Mouse (Mus musculus) heart, postnatal 0 days (tissue): Measurements from ENCODE around the gene Ssx2ip. TPM values are rescaled to one million over a fixed set of nuclear protein-coding genes. Genes with fewer than 3 reads are reported as not detected.

Experiments used
- ATAC-seq: fragments of 200-750 bp; cut with Nextera tagmentation; 2 replicates; pipeline ENCODE4 v1.8.0; 2017; ENCODE audit warnings: low read depth, moderate number of reproducible peaks, moderate library complexity; ENCODE audit not compliant: insufficient read depth
- DNase-seq: peaks from one replicate; pipeline ENCODE4 v3.0.0-alpha.2; 2016; ENCODE audit warnings: low spot score
- H3K27ac ChIP-seq: fragments of 300-500 bp; sonication (generic); 2 replicates; pipeline ENCODE4 v1.5.1; 2014; ENCODE audit warnings: low read depth, mild to moderate bottlenecking
- H3K27me3 ChIP-seq: fragments of 300-500 bp; sonication (generic); 2 replicates; pipeline ENCODE4 v1.6.1; 2014; ENCODE audit warnings: low read length, mixed read lengths; ENCODE audit not compliant: control insufficient read depth, insufficient read depth
- H3K36me3 ChIP-seq: fragments of 300-500 bp; sonication (generic); replicated peaks from 2 replicates; pipeline ENCODE4 v1.6.1; 2014; ENCODE audit warnings: low read length, mixed read lengths; ENCODE audit not compliant: control insufficient read depth, insufficient read depth
- H3K4me1 ChIP-seq: fragments of 300-500 bp; sonication (generic); 2 replicates; pipeline ENCODE4 v1.6.1; 2014; ENCODE audit warnings: antibody characterized with exemption; ENCODE audit not compliant: control insufficient read depth, insufficient read depth
- H3K4me2 ChIP-seq: fragments of 300-500 bp; sonication (generic); 2 replicates; pipeline ENCODE4 v1.6.1; 2014; ENCODE audit warnings: low read depth, mild to moderate bottlenecking, low read length, moderate library complexity
- H3K4me3 ChIP-seq: fragments of 300-500 bp; sonication (generic); 2 replicates; pipeline ENCODE4 v1.5.1; 2014; ENCODE audit warnings: low read depth, low read length
- H3K9ac ChIP-seq: fragments of 300-500 bp; sonication (generic); replicated peaks from 2 replicates; pipeline ENCODE4 v1.6.1; 2014; ENCODE audit warnings: low read depth, low read length, mixed read lengths
- H3K9me3 ChIP-seq: fragments of 300-500 bp; sonication (generic); replicated peaks from 2 replicates; pipeline ENCODE4 v1.6.1; 2016; ENCODE audit warnings: low read length; ENCODE audit not compliant: control insufficient read depth
- CTCF ChIP-seq: IDR thresholded peaks from 2 replicates; pipeline ENCODE4 v1.5.1; 2016; ENCODE audit warnings: antibody characterized with exemption, control low read depth, low read depth
- EP300 ChIP-seq: IDR thresholded peaks from 2 replicates; pipeline ENCODE4 v1.6.1; 2016; ENCODE audit warnings: antibody characterized with exemption, low read depth
- WGBS: fragments of 180-500 bp; shearing (Covaris S2); extraction: QIAGEN DNeasy Blood & Tissue Kit; methylation state at CpG from one replicate; pipeline ENCODE4 v1.1.7; 2014; 5-methylcytosine and 5-hydroxymethylcytosine counted together
- polyA plus RNA-seq: library from polyadenylated mRNA; unstranded; fragments of >200 nt; fragmentation: Nextera tagmentation; extraction: Ambion mirVana; gene quantifications from 2 replicates; pipeline ENCODE4 v1.2.1, GENCODE M21; 2015
- total RNA-seq: library from RNA; depleted of rRNA; stranded (reverse); fragments of >200 nt; gene quantifications from 2 replicates; pipeline ENCODE4 v1.2.3, GENCODE M21; 2014; ENCODE audit warnings: low replicate concordance

Ssx2ip gene
- total and polyA plus RNA-seq, 2 experiments from 2014 or later: 6.4 to 7.6 TPM

DNA sequence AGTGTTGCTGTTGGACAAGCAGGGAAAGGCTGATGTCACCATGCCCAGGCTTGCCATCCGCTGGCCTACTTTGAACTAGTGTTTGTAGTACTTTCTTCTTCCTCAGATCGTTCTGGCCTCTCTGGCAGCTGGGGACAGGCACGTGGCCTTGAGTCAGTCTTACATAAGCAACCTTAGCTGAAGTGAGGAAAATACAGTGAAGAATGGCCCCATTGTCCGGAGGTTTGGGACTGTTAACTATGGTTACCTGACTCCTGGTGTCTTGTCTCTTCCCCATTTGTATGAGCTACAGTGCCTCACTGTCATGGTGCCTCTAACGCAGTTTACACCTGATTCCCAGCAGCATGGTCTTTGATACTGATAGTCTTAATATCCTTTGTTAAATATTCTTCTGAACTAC is 33.2 kb upstream of the Ssx2ip start:
- Histone ChIP-seq H3K9me3 (no peaks in the 10 kb centered on the region), H3K4me3 (no peak overlapping the region), H3K4me2 (no peak overlapping the region), H3K36me3 (no peaks in the 10 kb centered on the region), H3K4me1 (no peaks in the 10 kb centered on the region), H3K27me3 (no peaks in the 10 kb centered on the region), H3K27ac (no peak overlapping the region), H3K9ac (no peak overlapping the region)
- ATAC-seq: no peak
- WGBS: 69% methylated on average over 5 of the region's 5 CpGs
- TF ChIP-seq CTCF: no peak
- no peak for TF ChIP-seq EP300
- DNase-seq: no peak

DNA sequence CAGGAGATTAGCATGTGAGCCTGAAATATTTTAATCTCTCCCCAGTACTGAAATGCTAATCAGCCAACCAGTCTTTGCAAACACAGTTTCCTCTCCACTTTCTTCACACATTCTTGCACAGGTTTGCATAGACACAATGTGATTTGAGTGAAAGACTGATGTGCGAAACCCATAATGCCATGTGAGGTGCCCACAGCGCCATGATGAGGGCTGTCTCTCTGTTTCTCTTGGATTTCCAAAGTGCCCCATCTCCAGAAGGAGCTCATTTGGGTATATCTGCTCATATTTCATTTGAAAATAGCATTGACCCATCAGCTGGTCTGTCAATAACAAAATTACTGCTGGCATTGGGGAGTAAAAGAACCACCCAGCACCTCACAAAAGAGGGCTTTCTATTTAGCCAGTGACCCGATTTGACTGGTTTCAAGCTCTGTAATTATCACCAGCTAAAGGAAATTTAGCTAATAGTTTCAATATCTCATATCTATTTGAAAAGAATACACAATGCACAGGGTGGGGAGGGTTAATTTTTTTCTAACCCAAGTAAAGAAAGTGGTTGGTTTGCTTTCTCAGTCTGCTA is 29.8 kb upstream of the Ssx2ip start:
- H3K9ac ChIP-seq: no peak overlapping the region
- no peak overlapping the region for H3K4me3 ChIP-seq
- H3K27ac ChIP-seq: no peak overlapping the region
- WGBS: 88% methylated on average over 3 of the region's 3 CpGs
- no peaks in the 10 kb centered on the region for H3K27me3 ChIP-seq
- TF ChIP-seq EP300: no peak
- DNase-seq: no peak
- no peak for ATAC-seq
- H3K36me3 ChIP-seq: no peaks in the 10 kb centered on the region
- H3K4me1 ChIP-seq: no peaks in the 10 kb centered on the region
- no peaks in the 10 kb centered on the region for H3K9me3 ChIP-seq
- no peak overlapping the region for H3K4me2 ChIP-seq

DNA sequence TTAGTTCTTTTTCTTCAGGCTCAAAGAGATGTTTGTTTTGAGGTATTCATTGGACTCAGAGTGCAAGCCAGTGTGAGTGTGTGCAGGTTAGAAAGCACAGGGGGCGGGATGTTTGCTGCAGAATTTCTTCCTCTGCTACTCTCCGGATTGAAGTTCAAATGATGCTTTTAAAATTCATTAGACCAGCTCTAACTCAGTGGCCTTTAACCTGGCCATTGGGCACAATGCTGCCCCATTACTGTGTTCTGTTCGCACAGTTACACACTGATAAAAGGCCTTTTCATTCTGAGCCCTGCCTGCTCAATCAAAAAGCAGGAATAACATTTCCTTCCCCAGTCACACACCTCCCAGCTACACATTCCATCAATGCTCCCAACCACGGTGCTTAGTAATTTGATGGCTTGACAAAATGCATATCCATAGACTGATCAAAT is 29.2 kb upstream of the Ssx2ip start:
- H3K9ac ChIP-seq: no peak overlapping the region
- H3K9me3 ChIP-seq: no peaks in the 10 kb centered on the region
- H3K4me3 ChIP-seq: no peak overlapping the region
- WGBS: 66% methylated on average over 4 of the region's 4 CpGs
- TF ChIP-seq CTCF (no peak), EP300 (no peak)
- DNase-seq: no peak
- 0 out of 2 replicates have a peak, but pooled peaks cover 2% of the 10 kb centered on the region for H3K4me1 ChIP-seq
- ATAC-seq: no peak
- H3K4me2 ChIP-seq: no peak overlapping the region
- H3K27me3 ChIP-seq: no peaks in the 10 kb centered on the region
- H3K27ac ChIP-seq: no peak overlapping the region
- H3K36me3 ChIP-seq: no peaks in the 10 kb centered on the region

DNA sequence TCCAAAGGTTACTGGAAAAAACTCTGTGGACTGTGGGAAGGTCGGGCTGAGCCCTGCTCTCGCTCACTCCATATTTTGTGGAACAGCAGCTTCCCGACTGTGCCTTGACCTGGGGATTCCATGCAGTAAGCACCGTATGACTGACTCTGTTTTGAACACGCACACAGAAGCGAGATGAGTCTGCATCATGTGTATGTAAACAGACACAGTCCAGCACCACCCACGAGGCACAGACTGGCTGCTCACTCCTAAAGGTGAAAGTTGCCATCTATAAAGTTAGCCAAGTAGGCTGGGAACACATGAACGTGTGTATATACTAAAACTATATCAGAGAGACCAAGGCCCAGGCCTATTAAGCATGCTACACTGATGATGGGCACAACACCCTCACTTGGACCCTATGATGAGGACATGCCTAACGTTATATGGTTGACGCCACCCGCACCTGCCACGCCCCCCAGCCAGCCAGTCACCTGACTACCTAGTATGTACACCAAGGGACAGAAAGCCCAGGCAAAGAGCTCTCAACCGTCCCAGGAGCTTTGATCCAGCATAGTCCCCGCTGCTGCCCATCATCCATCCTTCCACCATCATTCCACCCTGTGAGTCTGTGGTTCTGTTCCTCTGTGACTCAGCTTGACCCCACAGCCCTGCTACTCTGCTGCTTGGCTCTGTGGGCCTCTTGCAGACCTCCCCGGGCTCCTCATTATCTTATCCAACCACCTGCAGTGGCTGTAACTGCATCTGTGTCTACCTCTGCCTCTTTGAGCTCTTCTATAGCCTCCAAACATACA is 27.9 kb upstream of the Ssx2ip start:
- Histone ChIP-seq H3K4me1 (0 out of 2 replicates have a peak, but pooled peaks cover 3% of the 10 kb centered on the region), H3K4me3 (no peak overlapping the region), H3K9ac (no peak overlapping the region), H3K9me3 (no peaks in the 10 kb centered on the region), H3K27ac (no peak overlapping the region), H3K4me2 (no peak overlapping the region), H3K36me3 (no peaks in the 10 kb centered on the region), H3K27me3 (no peaks in the 10 kb centered on the region)
- no peak for TF ChIP-seq CTCF
- no peak for TF ChIP-seq EP300
- WGBS: 82% methylated on average over 15 of the region's 15 CpGs
- DNase-seq: no peak
- no peak for ATAC-seq

DNA sequence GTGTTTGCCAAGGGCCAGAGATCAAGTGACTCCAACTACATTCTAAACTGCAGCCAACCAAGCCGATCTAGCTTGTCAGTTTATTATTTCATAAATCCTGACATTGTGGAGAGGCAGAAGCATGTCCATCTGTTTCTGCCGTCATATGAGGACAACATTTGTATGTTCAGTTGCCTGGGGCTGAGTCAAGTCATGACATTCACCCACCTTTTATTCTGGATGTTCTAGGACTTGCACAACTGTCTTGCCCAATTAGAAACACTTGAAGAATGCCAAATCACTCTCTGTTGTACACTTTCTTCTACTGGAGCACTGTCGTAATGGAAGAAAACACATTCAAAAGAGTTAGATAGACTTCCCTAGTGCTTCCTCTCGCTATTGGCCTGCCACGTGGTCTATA is 27.2 kb upstream of the Ssx2ip start:
- Histone ChIP-seq H3K9ac (no peak overlapping the region), H3K27me3 (no peaks in the 10 kb centered on the region), H3K9me3 (no peaks in the 10 kb centered on the region), H3K36me3 (no peaks in the 10 kb centered on the region), H3K4me2 (no peak overlapping the region), H3K4me3 (no peak overlapping the region), H3K27ac (no peak overlapping the region), H3K4me1 (0 out of 2 replicates have a peak, but pooled peaks cover 3% of the 10 kb centered on the region)
- no peak for TF ChIP-seq CTCF
- no peak for TF ChIP-seq EP300
- ATAC-seq: no peak
- DNase-seq: no peak
- WGBS: 84% methylated on average over 5 of the region's 5 CpGs
